Mouse (Mus musculus): ENCODE measurements around the gene Esm1. TPM values are rescaled to one million over a fixed set of nuclear protein-coding genes. Genes with fewer than 3 reads are reported as not detected.
"Not testable (repeated sequence)": the region's sequence is repeated elsewhere in the genome, so short reads cannot be mapped to it uniquely, and the experiment has no call there.

The Esm1 gene
- polyA plus RNA-seq, 1 experiment from 2014 or later = 1.4 TPM

GRCm38 (mm10) chr13:113245025-113245424 is 35.6 kb downstream of the Esm1 start:
- no peak for ATAC-seq (ENCODE audit: low FRiP score, low read depth)
- no peak overlapping the region for H3K4me2 ChIP-seq
- no peak overlapping the region for H3K4me3 ChIP-seq
- WGBS = 68% methylated on average over 8 of the region's 8 CpGs
- no peaks in the 10 kb centered on the region for H3K36me3 ChIP-seq
- H3K9me3 ChIP-seq = no peaks in the 10 kb centered on the region
- H3K9ac ChIP-seq = no peak overlapping the region
- H3K4me1 ChIP-seq (replicated peaks) = no peaks in the 10 kb centered on the region
- H3K27ac ChIP-seq (replicated peaks) = no peak overlapping the region
- H3K27me3 ChIP-seq = no peaks in the 10 kb centered on the region

GRCm38 (mm10) chr13:113252580-113252979 is 43.1 kb downstream of the Esm1 start:
- not testable (repeated sequence) for H3K4me3 ChIP-seq; H3K27me3 ChIP-seq; H3K36me3 ChIP-seq; H3K9ac ChIP-seq; H3K4me1 ChIP-seq (replicated peaks); H3K27ac ChIP-seq (replicated peaks); H3K4me2 ChIP-seq; H3K9me3 ChIP-seq; ATAC-seq (ENCODE audit: low FRiP score, low read depth)
- WGBS = 90% methylated on average over 7 of the region's 7 CpGs

GRCm38 (mm10) chr13:113256766-113257165 is 47.3 kb downstream of the Esm1 start:
- Histone ChIP-seq H3K36me3 (no peaks in the 10 kb centered on the region), H3K9me3 (no peaks in the 10 kb centered on the region), H3K27ac (replicated peaks) (no peak overlapping the region), H3K4me3 (no peak overlapping the region), H3K9ac (no peak overlapping the region), H3K4me2 (no peak overlapping the region), H3K27me3 (no peaks in the 10 kb centered on the region), H3K4me1 (replicated peaks) (no peaks in the 10 kb centered on the region)
- ATAC-seq (ENCODE audit: low FRiP score, low read depth) = no peak
- WGBS = 93% methylated on average over 2 of the region's 2 CpGs

- no peak overlapping the region for H3K4me3 ChIP-seq
- H3K27me3 ChIP-seq = no peaks in the 10 kb centered on the region
- no peak for ATAC-seq (ENCODE audit: low FRiP score, low read depth)
- no peaks in the 10 kb centered on the region for H3K4me1 ChIP-seq (replicated peaks)
- H3K4me2 ChIP-seq = no peak overlapping the region
- H3K9ac ChIP-seq = no peak overlapping the region
- H3K27ac ChIP-seq (replicated peaks) = no peak overlapping the region
- H3K9me3 ChIP-seq = no peaks in the 10 kb centered on the region
- WGBS = 43% methylated on average over 5 of the region's 5 CpGs
- H3K36me3 ChIP-seq = no peaks in the 10 kb centered on the region
Observed at GRCm38 (mm10) chr13:113257190-113257589, 47.7 kb downstream of the Esm1 start.

- no peaks in the 10 kb centered on the region for H3K36me3 ChIP-seq
- ATAC-seq (ENCODE audit: low FRiP score, low read depth) = no peak
- WGBS = 93% methylated on average over 5 of the region's 5 CpGs
- H3K9ac ChIP-seq = no peak overlapping the region
- H3K4me2 ChIP-seq = no peak overlapping the region
- no peak overlapping the region for H3K27ac ChIP-seq (replicated peaks)
- no peaks in the 10 kb centered on the region for H3K9me3 ChIP-seq
- H3K4me1 ChIP-seq (replicated peaks) = no peaks in the 10 kb centered on the region
- H3K27me3 ChIP-seq = no peaks in the 10 kb centered on the region
- H3K4me3 ChIP-seq = no peak overlapping the region
Observed at GRCm38 (mm10) chr13:113259237-113259636, 49.8 kb downstream of the Esm1 start.

- peak overlapping the region; percentile 14; the same call in 1 of the 2 replicates for H3K4me2 ChIP-seq
Observed at GRCm38 (mm10) chr13:113262822-113263221, 53.4 kb downstream of the Esm1 start.

GRCm38 (mm10) chr13:113265257-113265656 is 55.8 kb downstream of the Esm1 start:
- Histone ChIP-seq H3K9me3 (no peaks in the 10 kb centered on the region), H3K27me3 (no peaks in the 10 kb centered on the region), H3K4me1 (replicated peaks) (no peaks in the 10 kb centered on the region), H3K4me2 (no peak overlapping the region), H3K4me3 (no peak overlapping the region), H3K27ac (replicated peaks) (no peak overlapping the region), H3K9ac (no peak overlapping the region), H3K36me3 (no peaks in the 10 kb centered on the region)
- no peak for ATAC-seq (ENCODE audit: low FRiP score, low read depth)
- 31% methylated on average over 13 of the region's 13 CpGs for WGBS

More at GRCm38 (mm10) chr13:113262822-113263221, 53.4 kb downstream of the Esm1 start:
- Histone ChIP-seq H3K4me1 (replicated peaks) (no peaks in the 10 kb centered on the region), H3K9me3 (no peaks in the 10 kb centered on the region), H3K27me3 (no peaks in the 10 kb centered on the region), H3K4me3 (no peak overlapping the region), H3K36me3 (no peaks in the 10 kb centered on the region), H3K9ac (no peak overlapping the region), H3K27ac (replicated peaks) (no peak overlapping the region; the same call in 1 of the 2 replicates)
- peak; percentile 30; the same call in 1 of the 2 replicates for ATAC-seq (ENCODE audit: low FRiP score, low read depth)
- WGBS = 67% methylated on average over 12 of the region's 12 CpGs

GRCm38 (mm10) chr13:113266495-113266951 is 57.1 kb downstream of the Esm1 start:
- WGBS = 35% methylated on average over 9 of the region's 9 CpGs
- Histone ChIP-seq H3K9ac (no peak overlapping the region), H3K36me3 (no peaks in the 10 kb centered on the region), H3K4me2 (peak overlapping the region; percentile 10), H3K9me3 (no peaks in the 10 kb centered on the region), H3K27me3 (no peaks in the 10 kb centered on the region), H3K4me3 (no peak overlapping the region), H3K27ac (replicated peaks) (no peak overlapping the region), H3K4me1 (replicated peaks) (no peaks in the 10 kb centered on the region)
- ATAC-seq (ENCODE audit: low FRiP score, low read depth) = peak; percentile 59; the same call in 1 of the 2 replicates

GRCm38 (mm10) chr13:113267204-113267603 is 57.7 kb downstream of the Esm1 start:
- Histone ChIP-seq H3K27me3 (no peaks in the 10 kb centered on the region), H3K9me3 (no peaks in the 10 kb centered on the region), H3K27ac (replicated peaks) (no peak overlapping the region), H3K36me3 (no peaks in the 10 kb centered on the region), H3K4me1 (replicated peaks) (no peaks in the 10 kb centered on the region), H3K9ac (no peak overlapping the region), H3K4me2 (no peak overlapping the region), H3K4me3 (no peak overlapping the region)
- WGBS = 74% methylated on average over 3 of the region's 3 CpGs
- no peak for ATAC-seq (ENCODE audit: low FRiP score, low read depth)

Other genes starting within 250 kb of the Esm1 start
- gene Ccno, start 221.9 kb upstream of the Esm1 start, polyA plus RNA-seq (2015; fragmentation: Nextera tagmentation; extraction: Ambion mirVana) = 0.67 and 1.4 TPM in 2 replicates
- gene Mcidas, start 215.8 kb upstream of the Esm1 start, polyA plus RNA-seq (2015; fragmentation: Nextera tagmentation; extraction: Ambion mirVana) = 0.45 and 1.3 TPM in 2 replicates
- gene Cdc20b, start 174.5 kb upstream of the Esm1 start, polyA plus RNA-seq (2015; fragmentation: Nextera tagmentation; extraction: Ambion mirVana) = 0.24 and 0.52 TPM in 2 replicates
- gene Gpx8, start 163.2 kb upstream of the Esm1 start, polyA plus RNA-seq (2015; fragmentation: Nextera tagmentation; extraction: Ambion mirVana) = 59.0 and 62.9 TPM in 2 replicates
- gene Gzma, start 108.7 kb upstream of the Esm1 start, polyA plus RNA-seq (2015; fragmentation: Nextera tagmentation; extraction: Ambion mirVana) = not detected in 2 replicates
- 0.12 and 0.16 TPM in 2 replicates for gene Gzmk, start 16.2 kb downstream of the Esm1 start, polyA plus RNA-seq (2015; fragmentation: Nextera tagmentation; extraction: Ambion mirVana)
- gene BC067074, start 83.5 kb downstream of the Esm1 start, polyA plus RNA-seq (2015; fragmentation: Nextera tagmentation; extraction: Ambion mirVana) = 1.1 TPM in 2 replicates